Mouse (Mus musculus): ENCODE results near the gene Fpr2.
"Not testable (repeated sequence)": the region's sequence is repeated elsewhere in the genome, so short reads cannot be mapped to it uniquely, and the experiment has no call there.

Gene Fpr2

DNA sequence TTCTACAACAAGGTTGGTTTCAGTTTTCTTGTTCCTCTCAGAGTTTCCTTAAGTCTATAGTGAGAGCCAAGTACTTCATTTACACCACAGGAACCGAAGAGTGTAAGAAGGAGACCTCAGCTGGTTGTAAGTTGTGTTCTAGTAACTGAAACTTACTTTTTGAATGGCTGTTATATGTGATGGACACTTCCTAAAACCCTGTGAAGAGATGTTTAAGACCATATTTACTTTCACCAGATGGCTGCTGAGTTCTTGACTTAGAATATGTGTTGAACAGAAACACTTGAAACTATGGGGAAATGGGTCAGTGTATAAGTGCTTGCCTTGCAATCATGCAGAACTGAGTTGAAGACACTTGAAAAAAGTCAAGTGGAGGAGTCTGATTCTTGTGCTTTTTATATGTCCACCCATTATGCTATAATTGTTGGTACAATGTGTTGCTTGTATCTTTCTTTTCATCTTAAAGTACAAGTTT is at the start of gene Fpr2, which contains the start of gene Fpr3:
Gene Fpr2, plus strand, starts transcription at position 51 of the 475 bp plus-strand sequence.
Gene Fpr3, plus strand, starts transcription at position 79 of the 475 bp plus-strand sequence.
- DNase-seq (ENCODE audit: low read depth, low spot score) = peak; percentile 3

DNA sequence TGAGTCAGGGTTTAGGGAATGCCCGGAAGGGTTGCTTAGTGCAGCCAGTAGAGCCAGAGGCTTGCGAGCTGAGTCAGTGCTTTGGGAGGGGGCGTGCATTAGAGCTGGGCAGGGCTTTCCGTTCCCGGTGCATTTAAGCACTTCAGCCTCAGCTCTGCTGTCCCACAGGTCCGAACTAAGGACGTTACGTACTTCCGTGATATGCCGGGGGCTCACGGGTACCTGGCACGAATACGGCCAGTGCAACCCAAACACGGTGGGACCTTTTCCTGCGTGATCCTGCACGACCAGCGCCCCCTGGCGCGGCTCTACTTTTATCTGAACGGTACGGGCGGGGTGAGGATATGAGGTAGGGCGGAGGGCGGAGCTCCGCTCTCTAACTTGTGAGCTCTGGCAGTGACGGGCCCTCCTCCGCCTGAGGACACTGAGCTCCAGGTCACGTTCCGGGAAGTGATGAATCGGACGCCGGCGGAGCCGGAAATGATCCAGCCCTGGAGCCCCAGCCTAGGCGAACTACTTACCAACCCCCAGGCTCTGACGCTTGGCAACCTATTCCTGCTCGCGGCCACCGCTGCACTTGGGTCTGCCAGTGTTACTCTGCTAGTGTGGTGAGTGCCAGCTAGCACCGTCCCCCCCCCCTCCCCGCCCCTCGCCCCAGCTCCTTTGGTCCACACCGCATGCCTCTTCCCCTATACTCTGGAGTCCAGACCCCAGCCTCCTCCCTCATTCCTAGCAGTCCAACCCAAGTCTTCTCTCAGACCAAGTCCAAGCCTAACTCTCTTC is 49.5 kb upstream of the Fpr2 start:
- peak; percentile 99 for DNase-seq (ENCODE audit: low read depth, low spot score)

DNA sequence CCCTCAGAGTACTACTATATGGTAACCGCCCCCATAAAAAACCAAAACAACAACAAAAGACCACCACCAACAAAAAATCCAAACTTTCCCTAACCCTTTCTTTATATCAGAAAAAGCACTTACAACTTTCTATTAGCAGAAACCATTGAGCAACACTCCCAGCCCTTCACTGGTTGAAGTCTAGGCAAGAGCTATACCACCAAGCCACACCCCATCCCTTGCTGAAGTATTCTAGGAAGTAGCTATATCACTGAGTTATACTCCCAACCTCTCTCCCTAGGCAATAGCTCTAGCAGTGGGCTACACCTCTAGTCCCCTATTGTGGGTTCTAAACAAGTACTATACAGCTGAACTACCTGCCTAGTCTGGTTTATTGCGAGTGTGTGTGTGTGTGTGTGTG is 48.3 kb upstream of the Fpr2 start:
- no peak for DNase-seq (ENCODE audit: low read depth, low spot score)

DNA sequence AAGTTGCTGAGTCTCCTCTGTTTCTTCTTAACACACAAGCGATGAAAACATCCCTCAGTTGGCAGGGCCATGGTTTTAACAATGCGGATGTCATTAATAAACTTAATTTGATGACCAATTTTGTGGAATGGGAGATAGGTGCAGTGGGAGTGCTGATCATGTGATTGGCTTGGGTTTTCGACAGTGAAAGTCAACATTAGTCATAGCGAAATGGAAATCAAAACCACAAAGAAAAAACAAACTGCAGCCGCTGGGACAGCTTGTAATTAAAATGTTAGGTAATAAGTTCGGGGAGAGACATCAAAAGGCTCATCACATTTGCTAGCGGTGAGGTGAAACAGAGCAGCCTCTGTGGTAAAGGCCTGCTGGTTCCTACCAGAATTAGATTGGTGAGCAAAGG is 46.8 kb upstream of the Fpr2 start:
- DNase-seq (ENCODE audit: low read depth, low spot score) = no peak

DNA sequence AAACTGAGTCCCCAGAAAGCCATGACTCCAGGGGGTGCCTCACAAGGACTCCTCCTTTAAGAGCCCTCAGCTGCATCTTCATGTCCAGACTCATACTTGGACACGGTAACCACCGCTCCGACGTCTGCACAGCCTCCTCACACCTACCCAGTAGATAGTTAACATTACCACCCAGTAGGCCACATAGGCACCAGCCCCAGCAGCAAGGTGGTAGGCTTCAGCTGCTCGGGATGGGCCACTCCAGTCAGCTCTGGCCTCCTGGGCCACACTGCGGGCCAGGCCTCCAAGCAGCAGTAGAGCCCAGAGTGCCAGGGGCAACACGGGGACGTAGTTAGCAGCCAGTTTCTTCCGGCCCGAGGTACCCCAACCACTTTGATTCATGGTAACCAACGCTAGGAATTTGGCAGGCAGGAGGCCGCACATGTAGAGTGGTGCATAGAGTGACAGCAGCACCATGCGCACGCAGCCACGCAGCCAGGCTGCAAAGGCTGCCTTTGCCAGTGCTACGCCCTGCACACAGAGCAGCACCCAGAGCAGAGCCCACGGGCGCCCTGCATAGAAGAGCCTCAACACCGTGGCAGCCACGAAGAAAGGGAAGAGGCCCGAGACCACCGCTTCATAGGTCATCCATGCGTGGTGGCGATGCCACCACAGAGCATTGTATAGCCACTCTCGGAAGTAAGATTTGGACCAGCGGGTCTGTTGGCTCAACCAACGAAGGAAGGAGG is 43.9 kb upstream of the Fpr2 start:
- no peak for DNase-seq (ENCODE audit: low read depth, low spot score)

DNA sequence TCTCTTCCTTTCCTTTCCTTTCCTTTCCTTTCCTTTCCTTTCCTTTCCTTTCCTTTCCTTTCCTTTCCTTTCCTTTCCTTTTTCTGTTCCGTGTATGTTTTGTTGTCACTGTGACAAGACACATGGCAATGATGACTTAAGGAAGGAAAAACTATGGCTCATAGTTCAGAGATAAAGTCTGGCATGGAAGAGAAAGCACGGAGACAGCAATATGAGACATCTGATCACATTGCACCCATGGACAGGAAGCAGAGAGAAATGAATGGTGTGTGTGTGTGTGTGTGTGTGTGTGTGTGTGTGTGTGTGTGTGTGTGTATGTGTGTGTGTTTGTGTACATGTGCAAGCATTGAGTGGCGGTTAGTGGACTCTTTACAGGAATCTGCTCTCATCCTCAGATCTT is 43.0 kb upstream of the Fpr2 start:
- DNase-seq (ENCODE audit: low read depth, low spot score) = not testable (repeated sequence)

DNA sequence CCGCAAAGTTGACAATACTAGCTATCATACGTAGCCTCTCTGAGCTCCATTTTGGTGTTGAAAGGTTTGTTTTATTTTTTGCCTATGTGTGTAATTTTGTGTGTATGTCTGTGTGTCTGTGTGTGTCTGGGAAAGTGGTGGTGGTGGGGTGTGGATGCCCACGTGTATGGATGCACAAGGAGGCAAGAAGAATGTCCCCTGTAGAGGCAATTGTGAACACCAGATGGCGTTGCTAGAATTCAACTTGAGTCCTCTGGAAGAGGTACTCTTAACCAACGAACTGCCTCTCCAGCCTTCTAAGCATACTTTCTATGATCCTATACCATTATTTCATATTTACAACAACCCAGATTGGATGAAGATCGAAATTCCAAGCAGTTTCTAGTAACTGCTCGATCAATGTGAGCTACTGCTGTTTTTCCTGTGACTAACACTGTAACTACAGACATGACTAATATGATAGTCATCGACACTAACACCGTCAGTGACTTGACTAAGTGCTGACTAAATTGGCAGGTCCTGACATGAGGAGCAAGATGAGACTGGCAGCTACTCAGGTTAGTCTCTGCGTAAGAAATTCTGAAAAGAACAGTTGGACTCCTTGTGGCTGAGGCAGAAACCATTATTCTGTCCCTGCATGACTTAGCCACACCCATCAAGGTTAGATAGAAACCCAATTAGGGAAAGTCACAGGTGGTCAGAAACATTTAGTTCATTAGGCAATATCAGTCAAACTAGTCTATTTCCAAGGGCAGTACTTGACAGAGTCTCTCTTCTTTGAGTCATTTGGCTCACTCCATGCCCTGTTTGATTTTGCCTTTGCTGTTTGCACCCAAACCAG is 42.2 kb upstream of the Fpr2 start:
- peak; percentile 65 for DNase-seq (ENCODE audit: low read depth, low spot score)

DNA sequence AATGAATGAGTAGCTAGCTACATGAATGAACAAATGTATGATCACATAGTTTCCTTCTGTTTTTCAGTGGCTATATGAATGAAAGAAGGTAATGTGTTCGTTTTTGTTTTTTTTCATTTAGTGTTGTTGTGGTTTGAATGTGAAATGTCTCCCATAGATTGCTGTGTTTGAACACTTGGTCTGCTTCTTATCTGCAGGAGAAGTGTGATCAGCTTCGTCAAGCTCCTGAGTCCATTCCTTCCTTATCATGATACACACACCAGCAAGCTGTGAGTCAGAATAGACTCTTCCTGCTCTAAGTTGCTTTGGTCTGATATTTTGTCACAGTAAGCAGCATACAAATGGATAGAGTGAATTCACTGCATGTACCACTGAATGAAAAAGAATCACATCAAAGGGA is 38.6 kb upstream of the Fpr2 start:
- no peak for DNase-seq (ENCODE audit: low read depth, low spot score)

DNA sequence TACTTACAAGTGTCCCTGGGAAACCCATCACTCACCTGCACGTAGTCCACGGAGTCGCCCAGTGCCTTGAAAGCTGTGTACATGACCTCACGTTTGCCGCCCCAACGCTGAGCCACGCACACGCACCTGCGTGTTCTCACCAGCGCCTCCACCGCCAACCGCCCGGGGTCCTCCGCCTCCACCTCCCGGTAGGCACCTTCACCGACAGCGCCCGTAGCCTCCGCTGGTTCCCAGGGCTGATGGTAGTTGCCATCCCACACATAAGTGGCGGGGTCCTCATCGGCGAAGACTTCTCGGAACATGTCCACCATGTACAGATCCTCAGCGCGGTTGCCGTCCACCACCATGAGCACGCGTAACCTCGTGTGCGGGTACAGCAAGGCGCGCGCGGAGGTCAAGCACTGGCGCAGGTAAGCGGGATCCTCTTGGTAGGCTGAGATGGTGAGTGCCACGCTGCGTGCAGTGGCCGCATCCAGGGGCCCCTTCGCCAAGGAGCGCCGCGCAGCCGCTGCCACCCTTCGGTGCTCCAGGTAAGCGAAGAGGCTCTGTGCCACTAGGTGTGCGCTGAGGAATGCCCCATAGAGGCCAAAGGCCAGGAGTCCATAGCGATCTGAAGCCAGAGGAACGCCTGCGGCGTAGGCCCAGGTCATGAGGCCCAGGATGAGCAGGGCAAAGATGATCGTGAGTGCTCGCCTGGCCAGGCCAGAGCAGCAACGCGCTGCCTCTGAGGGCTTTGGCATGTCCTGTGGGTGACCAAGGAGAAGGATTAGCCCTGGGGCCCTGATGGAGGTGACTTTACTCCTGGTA is 37.5 kb upstream of the Fpr2 start:
- DNase-seq (ENCODE audit: low read depth, low spot score) = peak; percentile 59

DNA sequence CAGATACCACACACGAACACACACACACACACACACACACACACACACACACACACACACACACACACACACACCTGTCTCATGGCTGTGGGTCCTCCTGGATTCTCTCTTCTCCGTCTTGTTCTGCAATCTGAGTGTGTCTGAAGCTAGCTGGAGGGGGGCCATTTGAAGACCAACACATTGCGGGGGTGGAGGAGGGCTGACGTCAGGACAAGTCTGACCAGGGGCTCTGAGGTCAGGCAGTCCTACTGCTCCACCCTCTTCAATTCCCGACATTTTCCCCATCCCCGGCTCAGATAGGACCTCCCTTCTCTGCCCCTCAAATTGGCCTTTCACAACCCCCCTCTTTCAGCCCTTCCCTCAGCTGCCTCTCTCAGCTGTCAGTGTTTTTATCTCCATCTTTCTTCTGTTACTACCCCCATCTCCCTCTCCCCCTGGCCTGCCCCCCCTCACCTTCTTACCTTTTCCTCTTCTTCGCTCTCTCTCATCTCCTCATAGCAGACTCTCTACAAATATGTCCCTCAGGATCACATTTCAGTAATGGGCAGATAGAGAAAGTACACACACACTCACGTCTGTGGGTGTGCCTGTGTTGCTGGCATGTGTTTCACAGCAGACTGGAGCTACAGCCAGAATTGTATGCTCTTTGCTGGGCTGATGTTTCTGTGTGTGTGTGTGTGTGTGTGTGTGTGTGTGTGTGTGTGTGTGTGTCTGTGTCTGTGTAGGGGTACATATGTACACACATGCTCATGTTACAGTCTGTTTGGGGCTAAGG is 32.4 kb upstream of the Fpr2 start, which contains the start of gene Has1:
Gene Has1, minus strand, starts transcription at position 142 of the 775 bp plus-strand sequence.
- DNase-seq (ENCODE audit: low read depth, low spot score) = no peak

DNA sequence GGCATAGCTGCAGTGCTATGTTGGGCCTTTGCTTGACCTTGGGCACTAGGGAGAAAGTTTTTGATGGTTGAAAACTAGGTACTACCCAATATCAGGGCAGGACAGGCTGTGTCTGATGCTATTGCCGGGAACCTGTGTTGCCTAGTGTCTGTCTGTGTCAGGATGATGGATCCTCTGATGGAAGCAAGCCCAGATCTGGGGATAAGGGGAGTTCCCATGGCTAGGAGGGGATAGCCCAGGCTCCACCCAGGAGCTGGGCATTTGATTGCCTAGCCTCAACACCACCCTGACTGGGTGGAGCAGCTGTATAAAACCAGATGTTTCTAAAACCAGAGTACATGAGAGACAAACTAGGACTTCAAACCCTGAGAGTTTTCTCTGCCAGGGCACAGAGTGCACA is 31.0 kb upstream of the Fpr2 start:
- no peak for DNase-seq (ENCODE audit: low read depth, low spot score)

DNA sequence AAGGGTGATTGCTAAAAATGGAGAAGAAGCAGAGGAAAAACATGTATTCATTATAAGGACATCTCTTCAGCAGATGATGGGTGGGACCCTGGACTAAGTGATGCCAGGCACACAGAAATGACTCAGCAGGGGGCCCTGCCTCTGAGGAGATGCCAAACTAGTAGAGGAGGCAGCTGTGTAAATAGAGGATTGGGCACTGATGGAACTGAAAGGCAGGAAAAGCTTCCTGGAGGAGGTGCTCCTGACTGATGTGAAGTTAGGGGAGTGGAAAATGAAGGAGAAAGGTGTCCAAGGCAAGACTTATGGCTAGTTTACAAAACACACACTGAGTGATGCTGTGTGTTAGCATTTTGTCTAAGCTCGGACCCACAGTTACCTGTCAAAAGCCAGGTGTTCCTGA is 30.2 kb upstream of the Fpr2 start:
- DNase-seq (ENCODE audit: low read depth, low spot score) = no peak

DNA sequence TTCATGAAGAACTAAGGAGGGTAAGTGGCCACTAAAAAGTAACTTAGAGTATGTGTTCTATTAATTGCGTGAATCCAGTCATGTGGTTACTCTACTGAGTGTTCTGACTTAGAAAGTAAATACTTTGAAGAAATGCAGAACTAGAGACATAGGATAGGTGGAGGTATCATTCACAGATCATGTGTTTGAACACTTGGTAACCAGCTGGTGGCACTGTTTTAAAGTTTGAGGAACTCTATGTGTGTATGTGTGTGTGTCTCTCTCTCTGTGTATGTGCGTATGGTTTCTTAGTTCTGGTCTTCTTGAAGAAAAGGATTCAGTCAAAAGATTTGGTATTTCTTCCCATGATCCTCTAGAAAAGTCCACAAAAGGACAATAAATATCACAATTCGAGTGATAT is 27.5 kb upstream of the Fpr2 start:
- no peak for DNase-seq (ENCODE audit: low read depth, low spot score)

DNA sequence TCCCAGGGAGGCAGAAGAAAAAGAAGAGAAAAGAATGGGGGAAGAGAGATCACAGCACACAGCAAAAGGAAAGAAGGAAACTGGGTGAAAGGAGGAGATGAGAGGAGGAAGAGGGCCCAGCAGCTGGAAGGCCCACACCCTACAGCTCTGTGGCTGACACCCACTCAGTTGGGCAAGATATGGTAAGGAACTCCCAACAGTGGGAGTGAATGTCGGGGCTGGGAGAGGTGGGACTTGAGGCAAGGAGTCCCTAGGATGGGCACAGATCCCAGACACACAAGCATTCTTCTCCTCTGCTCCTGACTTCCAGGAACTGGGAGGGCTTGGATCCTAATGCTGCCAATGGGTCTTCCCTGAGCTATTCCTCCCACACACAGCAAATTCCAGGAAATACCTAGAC is 25.3 kb upstream of the Fpr2 start:
- no peak for DNase-seq (ENCODE audit: low read depth, low spot score)

DNA sequence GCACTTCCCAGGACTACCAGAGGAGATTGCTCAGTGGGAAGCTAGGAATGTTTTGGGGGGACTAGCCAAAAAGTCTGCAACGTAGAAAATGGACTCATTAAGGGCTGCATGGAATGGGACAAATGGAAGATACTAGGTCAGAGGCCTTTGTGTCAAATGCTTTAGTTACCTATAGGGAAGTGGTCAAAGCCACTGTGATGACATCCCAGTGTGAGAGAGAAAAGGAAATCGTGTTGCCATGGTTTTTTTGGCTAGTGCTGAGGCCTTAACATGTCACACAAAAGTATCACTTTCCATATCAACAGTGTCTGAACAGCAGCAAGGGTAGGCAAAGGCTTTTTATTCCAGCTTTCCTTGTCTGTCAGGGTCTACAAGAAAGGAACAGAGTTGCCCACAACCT is 22.5 kb upstream of the Fpr2 start:
- no peak for DNase-seq (ENCODE audit: low read depth, low spot score)

DNA sequence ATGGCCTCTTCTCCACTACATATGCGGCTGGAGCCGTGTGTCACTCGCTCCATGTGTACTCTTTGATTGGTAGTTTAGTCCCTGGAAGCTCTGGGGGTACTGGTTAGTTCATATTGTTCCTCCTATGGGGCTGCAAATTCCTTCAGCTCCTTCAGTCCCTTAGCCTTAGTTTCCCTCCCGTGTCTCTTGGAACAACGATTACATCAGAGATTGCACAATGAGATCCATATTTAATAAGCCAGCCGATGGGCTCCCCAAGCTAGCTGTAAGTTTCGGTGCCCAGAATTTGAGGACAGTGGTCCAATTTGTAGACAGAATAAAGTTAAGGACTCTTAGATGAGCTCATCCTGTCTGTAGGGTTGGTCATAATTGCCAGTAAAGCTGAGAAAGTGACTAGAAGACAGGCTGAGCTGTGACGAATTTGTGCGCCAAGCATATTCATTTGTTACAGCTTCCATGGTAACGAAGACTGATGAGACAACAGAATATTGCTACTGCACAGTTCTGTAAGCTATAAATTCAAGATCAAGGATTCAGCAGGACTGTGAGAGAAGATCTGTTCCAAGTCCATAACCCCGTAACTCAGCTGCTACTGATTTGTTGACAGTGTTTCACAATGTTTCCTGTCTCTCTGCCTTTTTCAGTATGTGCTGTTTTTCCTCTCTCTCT is 20.7 kb upstream of the Fpr2 start:
- peak; percentile 48 for DNase-seq (ENCODE audit: low read depth, low spot score)

DNA sequence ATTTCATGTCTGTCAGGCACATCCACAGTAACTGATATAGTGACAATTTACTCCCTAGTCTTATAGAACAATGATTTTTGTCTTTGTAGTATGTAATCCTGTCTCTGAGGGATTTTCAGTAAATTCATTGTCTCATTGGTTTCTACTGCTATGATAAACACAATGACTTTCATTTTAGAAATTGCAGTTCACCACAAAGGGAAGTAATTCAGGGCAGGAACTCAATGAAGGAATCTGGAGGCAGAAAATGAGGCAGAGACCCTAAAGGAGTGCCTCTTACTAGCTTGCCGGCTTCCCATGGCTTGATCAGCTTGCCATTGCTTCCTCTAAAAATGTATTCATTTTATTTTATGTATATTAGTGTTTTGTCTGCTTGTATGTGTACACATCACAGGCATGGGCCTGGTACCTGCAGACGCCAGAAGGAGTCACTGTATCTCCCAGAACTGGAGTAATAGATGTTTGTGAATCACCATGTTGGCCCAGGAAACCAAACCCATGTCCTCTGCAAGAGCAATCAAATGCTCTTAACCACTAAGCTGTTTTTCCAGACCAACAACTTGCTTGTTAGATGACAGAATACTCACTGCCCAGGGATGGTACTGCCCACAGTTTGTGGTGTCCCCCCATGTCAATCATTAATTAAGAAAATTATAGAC is 16.6 kb upstream of the Fpr2 start:
- no peak for DNase-seq (ENCODE audit: low read depth, low spot score)

DNA sequence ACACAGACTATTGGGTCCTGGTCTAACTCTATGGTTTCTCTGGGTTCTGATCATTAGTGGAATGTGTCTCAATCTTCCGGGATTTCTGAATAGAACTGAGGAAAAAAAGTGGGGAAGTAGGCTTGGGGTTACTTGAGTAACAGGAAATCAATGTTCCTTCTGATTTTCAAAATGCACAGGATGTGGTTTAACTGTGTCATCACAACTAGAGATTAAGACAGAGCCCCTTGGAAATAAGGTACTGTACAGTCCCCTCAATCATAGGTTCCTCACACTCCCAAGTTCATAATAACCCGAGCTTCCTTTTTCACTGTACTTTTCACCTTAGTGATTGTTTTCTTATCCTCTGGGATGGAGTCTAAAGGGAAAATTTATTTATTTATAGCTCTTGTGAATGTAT is 15.9 kb upstream of the Fpr2 start:
- DNase-seq (ENCODE audit: low read depth, low spot score) = no peak

DNA sequence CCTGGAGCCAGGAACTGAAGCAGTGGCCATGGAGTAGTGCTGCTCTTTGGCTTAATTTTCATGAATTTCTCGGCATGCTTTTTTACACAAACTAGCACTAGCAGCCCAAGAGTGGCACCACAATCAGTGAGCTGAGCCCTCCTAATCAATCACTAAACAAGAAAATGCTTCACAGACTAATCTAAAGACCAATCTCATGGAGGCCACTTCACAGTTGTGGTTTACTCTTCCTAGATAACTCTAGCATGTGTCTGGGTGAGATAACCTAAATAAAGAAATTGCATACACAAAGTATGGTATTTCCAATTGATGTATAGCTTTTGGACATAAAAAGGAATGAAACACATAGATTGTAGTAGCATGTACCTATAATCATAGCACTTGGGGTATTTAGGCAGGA is 8.3 kb upstream of the Fpr2 start:
- DNase-seq (ENCODE audit: low read depth, low spot score) = no peak
